Comparison of ENCODE assay signal across 8 mouse cellular contexts in the genomic region with DNA sequence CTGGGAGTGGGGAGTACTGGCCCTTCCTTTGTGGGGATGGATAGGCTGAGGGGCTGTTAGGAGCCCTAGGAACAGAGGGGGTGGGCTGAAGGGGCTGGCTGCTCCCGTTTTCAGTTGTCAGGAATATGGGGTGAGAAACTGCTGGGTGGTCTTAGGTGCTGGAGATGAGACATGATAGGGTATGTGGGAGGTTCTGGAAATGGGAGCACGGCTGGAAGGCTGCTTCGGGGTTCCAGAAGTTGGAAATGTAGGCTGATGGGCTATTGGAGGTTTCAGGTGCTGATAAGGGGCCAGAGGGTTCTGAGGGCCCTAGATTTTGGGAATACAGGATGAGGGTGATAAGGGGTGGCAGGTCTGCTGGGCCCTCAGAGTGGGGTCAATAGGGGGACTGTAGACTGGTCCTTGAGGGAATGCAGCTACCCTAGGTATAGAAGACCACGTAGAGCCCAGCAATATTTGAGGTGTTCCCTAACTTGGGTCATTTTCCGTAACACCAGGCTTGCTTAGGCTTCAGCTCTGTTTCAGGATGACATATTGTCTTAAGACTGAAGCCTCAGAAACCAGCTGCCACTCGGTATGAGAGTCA. TPM values are rescaled to one million over a fixed set of nuclear protein-coding genes. Genes with fewer than 3 reads are reported as not detected.
DNase-seq lines count a peak whose midpoint lies in the region; TF ChIP-seq lines count a peak whose summit lies in the region.

No protein-coding gene starts in this region.

- no peak overlapping the region for H3K4me3 ChIP-seq in liver, adult 2 months (ENCODE audit: insufficient read depth, low read depth, low read length)
- peak overlapping the region; percentile 65 for H3K4me3 ChIP-seq in erythroblast, embryonic 14.5 days (replicated peaks)
- peak overlapping the region; percentile 62 for H3K4me3 ChIP-seq in limb, embryonic 10.5 days

- TF ChIP-seq CTCF in liver, adult 2 months (IDR thresholded peaks at IDR 0.05; ENCODE audit: low read depth, low read length): no peak

- no peak overlapping the region for H3K9ac ChIP-seq in liver, adult 2 months (ENCODE audit: low read depth, low read length)

- H3K27me3 ChIP-seq in liver, adult 2 months (ENCODE audit: control insufficient read depth, insufficient read depth, low read length): no peaks in the 10 kb centered on the region
- peaks cover 2% of the 10 kb centered on the region; the same call in 1 of the 2 replicates for H3K27me3 ChIP-seq in erythroblast, embryonic 14.5 days (ENCODE audit: control insufficient read depth)
- H3K27me3 ChIP-seq in limb, embryonic 10.5 days (ENCODE audit: low read depth, poor library complexity, severe bottlenecking): 0 out of 2 replicates have a peak, but pooled peaks cover 5% of the 10 kb centered on the region

- peaks cover 2% of the 10 kb centered on the region; the same call in 1 of the 2 replicates for H3K9me3 ChIP-seq in erythroblast, embryonic 14.5 days (ENCODE audit: control insufficient read depth, low read length)
- H3K9me3 ChIP-seq in limb, embryonic 10.5 days (replicated peaks): no peaks in the 10 kb centered on the region

- H3K36me3 ChIP-seq in liver, adult 2 months (ENCODE audit: control insufficient read depth, insufficient read depth, low read length): no peaks in the 10 kb centered on the region
- H3K36me3 ChIP-seq in erythroblast, embryonic 14.5 days (ENCODE audit: control insufficient read depth): no peaks in the 10 kb centered on the region; the same call in 1 of the 2 replicates
- H3K36me3 ChIP-seq in limb, embryonic 10.5 days: no peaks in the 10 kb centered on the region

- H3K27ac ChIP-seq in liver, adult 2 months (replicated peaks; ENCODE audit: insufficient read depth, low read depth, low read length): no peak overlapping the region
- peak overlapping the region; percentile 89 for H3K27ac ChIP-seq in limb, embryonic 10.5 days

- DNase-seq in liver, adult 2 months (ENCODE audit: extremely low read depth, low read depth, low spot score): peak; percentile 15
- no peak for DNase-seq in liver
- DNase-seq in limb, embryonic 10.5 days (ENCODE audit: low spot score): no peak
- peak; percentile 28 for DNase-seq in naive thymus-derived CD4-positive, alpha-beta T cell, adult 2 months (ENCODE audit: low read depth)
- no peak for DNase-seq in adrenal gland, adult 18-20 months (ENCODE audit: low spot score in 2 of 2)
- no peak for DNase-seq in kidney, adult 18-20 months
- no peak for DNase-seq in frontal cortex, postnatal 36 days (ENCODE audit: low spot score in 2 of 2)

- no peak for TF ChIP-seq POLR2A in liver, adult 2 months (IDR thresholded peaks at IDR 0.05; ENCODE audit: extremely low read depth, insufficient read depth, low read length)

- 80% methylated on average over 6 of the region's 6 CpGs for WGBS in liver, adult 2 months
- WGBS in limb, embryonic 10.5 days: 77% methylated on average over 6 of the region's 6 CpGs

- no peaks in the 10 kb centered on the region; the same call in 1 of the 2 replicates for H3K79me2 ChIP-seq in liver, adult 2 months (ENCODE audit: control insufficient read depth, insufficient read depth, low read length)

- H3K4me1 ChIP-seq in liver, adult 2 months (ENCODE audit: control insufficient read depth, insufficient read depth, low read length): peaks cover 6% of the 10 kb centered on the region
- H3K4me1 ChIP-seq in erythroblast, embryonic 14.5 days (ENCODE audit: control insufficient read depth): peaks cover 29% of the 10 kb centered on the region
- peaks cover 20% of the 10 kb centered on the region for H3K4me1 ChIP-seq in limb, embryonic 10.5 days

RNA-seq across cellular contexts. Expression of a gene that starts 0.5 kb away (rescaled TPM):
- not detected in 2 replicates for total RNA-seq in liver, adult 2 months (2014; rRNA removed)
- polyA plus RNA-seq in liver, adult 2 months (2012; rRNA removed): 0.12 TPM in 1 of 2 replicates, not detected in the other
- polyA plus RNA-seq in erythroblast, embryonic 14.5 days (2012): 1.1 and 1.2 TPM in 2 replicates
- 1.4 and 1.5 TPM in 2 replicates for polyA plus RNA-seq in limb, embryonic 10.5 days (2016; fragmentation: Nextera tagmentation; extraction: Ambion mirVana)
- total RNA-seq in adrenal gland, adult 18-20 months (2021): not detected

RNA-seq across cellular contexts. Expression of a gene that starts 0.7 kb away (rescaled TPM):
- 16.6 and 27.7 TPM in 2 replicates for total RNA-seq in liver, adult 2 months (2014; rRNA removed)
- polyA plus RNA-seq in liver, adult 2 months (2012; rRNA removed): 53.7 and 59.5 TPM in 2 replicates
- polyA plus RNA-seq in erythroblast, embryonic 14.5 days (2012): 1.4 and 2.0 TPM in 2 replicates
- 4.8 and 5.7 TPM in 2 replicates for polyA plus RNA-seq in limb, embryonic 10.5 days (2016; fragmentation: Nextera tagmentation; extraction: Ambion mirVana)
- 10 to 100 TPM; 70.9 to 89.3 TPM for total RNA-seq in adrenal gland, adult 18-20 months (2021)

RNA-seq across cellular contexts. Expression of a gene that starts 17.8 kb away (rescaled TPM):
- under 0.01 and 0.07 TPM in 2 replicates for total RNA-seq in liver, adult 2 months (2014; rRNA removed)
- polyA plus RNA-seq in liver, adult 2 months (2012; rRNA removed): 0.19 and 0.20 TPM in 2 replicates
- polyA plus RNA-seq in erythroblast, embryonic 14.5 days (2012): 0.01 TPM in 2 replicates
- 0.09 and 0.10 TPM in 2 replicates for polyA plus RNA-seq in limb, embryonic 10.5 days (2016; fragmentation: Nextera tagmentation; extraction: Ambion mirVana)
- total RNA-seq in adrenal gland, adult 18-20 months (2021): under 1 TPM; 0.66 to 0.67 TPM

RNA-seq across cellular contexts. Expression of a gene that starts 23.5 kb away (rescaled TPM):
- 68.9 and 85.4 TPM in 2 replicates for total RNA-seq in liver, adult 2 months (2014; rRNA removed)
- polyA plus RNA-seq in liver, adult 2 months (2012; rRNA removed): 253 and 258 TPM in 2 replicates
- 18.7 and 19.2 TPM in 2 replicates for polyA plus RNA-seq in erythroblast, embryonic 14.5 days (2012)
- 36.8 and 41.2 TPM in 2 replicates for polyA plus RNA-seq in limb, embryonic 10.5 days (2016; fragmentation: Nextera tagmentation; extraction: Ambion mirVana)
- total RNA-seq in adrenal gland, adult 18-20 months (2021): 100 to 1,000 TPM; 125 to 140 TPM

RNA-seq across cellular contexts. Expression of a gene that starts 25.2 kb away (rescaled TPM):
- 2.1 and 3.6 TPM in 2 replicates for total RNA-seq in liver, adult 2 months (2014; rRNA removed)
- polyA plus RNA-seq in liver, adult 2 months (2012; rRNA removed): 8.5 and 13.6 TPM in 2 replicates
- 3.5 and 9.5 TPM in 2 replicates for polyA plus RNA-seq in erythroblast, embryonic 14.5 days (2012)
- polyA plus RNA-seq in limb, embryonic 10.5 days (2016; fragmentation: Nextera tagmentation; extraction: Ambion mirVana): 18.5 and 34.5 TPM in 2 replicates
- total RNA-seq in adrenal gland, adult 18-20 months (2021): 100 to 1,000 TPM; 299 to 421 TPM

Comparison
In these comparisons a context has a peak if more than half of its experiments do, and no peak if none do; other contexts are left out.
1. DNase-seq: peak in liver, adult 2 months (single experiment) and naive thymus-derived CD4-positive, alpha-beta T cell, adult 2 months (single experiment); none in liver (single experiment), limb, embryonic 10.5 days (single experiment), adrenal gland, adult 18-20 months (0 of 2), kidney, adult 18-20 months (single experiment) and frontal cortex, postnatal 36 days (0 of 2).